Mouse (Mus musculus): ENCODE results near the gene Tmbim1.
"Not testable (repeated sequence)": the region's sequence is repeated elsewhere in the genome, so short reads cannot be mapped to it uniquely, and the experiment has no call there.

The Tmbim1 gene

DNA sequence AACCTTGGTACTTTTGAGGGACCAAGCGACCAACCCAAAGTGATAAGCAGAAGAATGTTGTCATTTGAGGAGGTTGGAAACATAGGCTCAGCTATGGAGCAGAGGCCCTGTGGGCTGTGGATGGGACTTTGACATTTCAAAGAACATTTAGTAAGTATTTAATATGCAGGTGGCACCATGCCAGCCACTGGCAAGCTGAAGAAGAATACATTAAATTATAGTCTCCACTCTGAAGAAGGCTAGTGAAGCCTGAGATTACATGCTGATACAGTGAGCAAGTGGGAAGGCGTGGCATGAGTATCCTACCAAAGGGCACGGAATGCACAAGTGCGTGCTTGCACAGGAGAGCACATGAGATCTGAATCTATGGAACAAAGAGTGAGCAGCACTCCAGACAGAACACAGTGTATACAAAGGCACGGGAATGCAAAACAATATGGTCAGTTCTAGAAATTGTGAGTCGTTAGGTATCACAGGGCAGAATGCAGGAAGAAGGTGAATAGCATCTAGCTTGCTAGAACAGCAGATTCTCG is 24.5 kb upstream of the Tmbim1 start:
- no peak for DNase-seq (ENCODE audit: low read depth, low spot score)

DNA sequence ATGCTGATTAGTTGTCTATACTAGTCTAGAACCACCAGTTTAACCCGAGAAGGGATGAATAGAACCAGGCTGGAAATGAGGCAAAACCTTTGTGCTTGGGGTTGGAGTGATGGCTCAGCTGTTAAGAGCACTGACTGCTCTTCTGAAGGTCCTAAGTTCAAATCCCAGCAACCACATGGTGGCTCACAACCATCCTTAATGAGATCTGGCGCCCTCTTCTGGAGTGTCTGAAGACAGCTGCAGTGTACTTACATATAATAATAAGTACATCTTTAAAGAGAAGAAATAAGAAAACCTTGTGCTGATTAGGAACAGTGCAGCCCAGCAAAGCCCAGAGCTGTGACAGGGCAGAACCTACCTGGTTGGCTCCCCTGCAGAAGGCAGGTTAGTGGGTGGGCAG is 21.5 kb upstream of the Tmbim1 start:
- not testable (repeated sequence) for DNase-seq (ENCODE audit: low read depth, low spot score)

DNA sequence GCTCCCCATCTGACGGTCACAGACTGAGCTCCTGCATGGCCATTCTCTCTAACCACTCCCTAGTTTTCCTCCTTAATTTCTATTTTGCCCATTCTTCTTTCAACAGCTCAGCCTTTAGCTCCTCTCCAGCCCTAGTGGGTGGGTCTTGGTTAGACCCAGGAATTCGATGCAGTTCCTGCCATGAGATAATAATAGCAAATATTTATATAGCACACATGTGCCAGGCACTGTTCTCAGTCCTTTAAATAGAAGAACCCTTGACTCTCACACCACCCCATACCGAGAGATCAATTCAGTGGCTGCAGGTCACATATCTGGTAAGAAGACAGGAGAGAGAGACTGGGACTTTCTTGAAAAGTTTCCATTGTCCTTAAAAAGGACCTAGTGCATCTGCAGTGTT is 16.0 kb upstream of the Tmbim1 start:
- no peak for DNase-seq (ENCODE audit: low read depth, low spot score)

DNA sequence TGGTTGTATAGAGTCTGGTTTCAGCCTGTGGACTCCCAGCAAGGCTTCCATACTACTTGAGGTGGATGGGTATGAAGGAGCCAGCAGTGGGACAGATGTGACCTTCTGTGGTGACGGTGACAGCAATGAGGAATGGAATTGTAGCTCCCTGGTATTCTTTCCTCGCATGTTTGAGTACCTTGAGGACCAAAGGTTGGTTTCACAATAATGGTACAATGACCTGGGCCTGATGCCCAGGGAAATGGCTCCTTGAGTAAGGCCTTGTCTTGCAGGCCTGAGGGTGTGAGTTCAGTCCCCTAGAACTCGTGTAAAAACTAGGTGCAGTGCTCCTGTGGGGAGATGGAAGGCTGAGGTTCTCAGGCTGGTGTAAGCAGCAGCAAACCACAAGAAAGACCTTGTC is 13.3 kb upstream of the Tmbim1 start:
- no peak for DNase-seq (ENCODE audit: low read depth, low spot score)

DNA sequence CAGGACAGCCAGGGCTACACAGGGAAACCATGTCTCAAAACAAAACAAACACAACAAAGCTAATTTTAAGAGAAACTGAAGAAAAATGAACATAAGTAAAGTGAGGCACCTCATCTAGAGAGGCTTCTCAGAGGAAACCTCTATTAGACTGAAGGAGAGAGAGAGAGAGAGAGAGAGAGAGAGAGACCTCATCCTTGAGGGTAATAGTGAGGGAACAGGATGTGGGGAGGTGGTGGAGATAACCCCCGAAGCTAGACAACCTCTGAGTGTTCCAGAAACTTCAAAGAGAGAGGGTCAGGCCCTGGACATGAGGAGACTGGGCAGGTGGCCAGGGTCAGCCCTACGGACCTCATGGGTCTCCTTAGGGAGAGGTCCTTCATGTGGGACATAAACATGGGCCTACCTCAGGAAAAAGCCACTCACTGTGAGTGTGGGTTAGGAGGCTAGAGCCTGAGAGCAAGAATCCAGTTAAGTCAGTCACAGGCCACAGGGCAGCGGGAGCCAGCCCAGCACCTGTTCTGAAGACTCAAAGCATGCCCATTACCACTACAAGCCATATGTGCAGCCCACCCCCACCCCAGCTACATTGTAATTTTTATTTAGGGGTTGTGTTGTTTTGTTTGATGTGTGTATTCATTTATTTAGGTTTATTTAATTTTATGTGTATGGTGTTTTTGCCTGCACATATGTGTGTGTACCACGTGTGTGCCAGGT is 10.8 kb upstream of the Tmbim1 start:
- DNase-seq (ENCODE audit: low read depth, low spot score) = no peak

DNA sequence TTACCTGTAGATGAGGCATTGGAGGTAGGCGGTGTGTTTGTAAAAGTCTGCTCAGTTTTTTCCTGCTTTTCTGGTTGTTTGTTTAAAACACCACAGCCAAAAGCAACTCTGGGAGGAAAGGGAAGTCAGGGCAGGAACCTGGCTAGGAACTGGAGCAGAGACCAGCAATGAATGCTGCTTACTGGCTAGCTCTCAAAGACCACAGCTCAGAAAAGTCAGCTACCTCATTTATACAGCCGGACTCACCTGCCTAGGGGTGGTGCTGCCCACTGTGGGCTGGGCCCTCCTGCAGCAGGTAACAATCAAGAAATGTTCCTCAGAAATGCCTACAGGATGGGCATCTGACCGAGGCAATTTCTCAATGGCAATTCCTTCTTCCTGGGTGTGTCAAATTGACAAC is 9.4 kb upstream of the Tmbim1 start:
- no peak for DNase-seq (ENCODE audit: low read depth, low spot score)

DNA sequence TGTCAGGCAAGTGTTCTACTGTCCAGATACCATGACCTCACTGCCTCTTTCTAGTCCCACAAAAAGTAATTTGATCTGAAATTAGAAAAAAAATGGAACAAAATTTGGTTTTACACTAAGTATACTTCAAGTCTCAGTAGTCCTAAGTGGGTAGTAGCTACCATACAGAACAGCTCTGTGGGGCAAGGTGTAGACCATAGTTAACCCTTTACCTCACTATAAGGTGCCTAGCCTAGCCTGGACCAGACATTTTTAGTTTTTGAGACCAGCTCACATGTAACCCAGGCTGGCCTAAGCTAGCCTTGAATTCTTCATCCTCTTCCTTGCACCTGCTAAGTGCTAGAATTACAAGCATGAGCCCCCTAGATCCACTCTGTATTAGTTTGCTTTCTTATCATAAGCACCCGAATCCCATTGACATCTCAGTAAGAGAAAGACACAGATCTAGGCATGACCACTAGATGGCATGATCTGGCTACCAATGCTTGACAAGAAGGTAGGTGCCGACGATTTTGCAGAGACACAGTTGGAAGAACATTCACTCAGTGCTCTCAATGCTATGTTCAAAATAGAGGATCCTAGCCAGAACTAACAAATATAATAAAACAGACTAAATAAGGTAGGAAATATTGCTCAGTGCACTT is 7.7 kb upstream of the Tmbim1 start:
- DNase-seq (ENCODE audit: low read depth, low spot score) = peak; percentile 92

DNA sequence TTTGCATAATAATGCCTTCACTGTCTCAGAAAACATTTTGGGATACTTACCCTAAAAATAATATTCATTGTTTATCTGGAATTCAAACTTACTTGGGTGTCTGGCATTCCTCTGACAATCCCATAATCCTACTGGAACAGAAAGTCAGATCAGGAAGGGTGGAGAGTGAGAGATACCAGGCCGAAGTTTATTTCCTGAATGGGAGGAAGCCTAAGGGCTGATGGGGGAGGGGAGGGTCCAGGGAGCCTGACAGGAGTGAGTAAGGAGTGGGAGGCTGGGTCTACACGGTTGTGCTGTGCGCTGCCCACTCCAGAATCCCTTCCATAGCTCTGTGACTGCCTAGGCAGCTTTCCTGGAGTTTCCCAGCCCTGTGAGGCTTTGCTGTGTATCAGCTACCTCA is 4.3 kb upstream of the Tmbim1 start:
- DNase-seq (ENCODE audit: low read depth, low spot score) = no peak

DNA sequence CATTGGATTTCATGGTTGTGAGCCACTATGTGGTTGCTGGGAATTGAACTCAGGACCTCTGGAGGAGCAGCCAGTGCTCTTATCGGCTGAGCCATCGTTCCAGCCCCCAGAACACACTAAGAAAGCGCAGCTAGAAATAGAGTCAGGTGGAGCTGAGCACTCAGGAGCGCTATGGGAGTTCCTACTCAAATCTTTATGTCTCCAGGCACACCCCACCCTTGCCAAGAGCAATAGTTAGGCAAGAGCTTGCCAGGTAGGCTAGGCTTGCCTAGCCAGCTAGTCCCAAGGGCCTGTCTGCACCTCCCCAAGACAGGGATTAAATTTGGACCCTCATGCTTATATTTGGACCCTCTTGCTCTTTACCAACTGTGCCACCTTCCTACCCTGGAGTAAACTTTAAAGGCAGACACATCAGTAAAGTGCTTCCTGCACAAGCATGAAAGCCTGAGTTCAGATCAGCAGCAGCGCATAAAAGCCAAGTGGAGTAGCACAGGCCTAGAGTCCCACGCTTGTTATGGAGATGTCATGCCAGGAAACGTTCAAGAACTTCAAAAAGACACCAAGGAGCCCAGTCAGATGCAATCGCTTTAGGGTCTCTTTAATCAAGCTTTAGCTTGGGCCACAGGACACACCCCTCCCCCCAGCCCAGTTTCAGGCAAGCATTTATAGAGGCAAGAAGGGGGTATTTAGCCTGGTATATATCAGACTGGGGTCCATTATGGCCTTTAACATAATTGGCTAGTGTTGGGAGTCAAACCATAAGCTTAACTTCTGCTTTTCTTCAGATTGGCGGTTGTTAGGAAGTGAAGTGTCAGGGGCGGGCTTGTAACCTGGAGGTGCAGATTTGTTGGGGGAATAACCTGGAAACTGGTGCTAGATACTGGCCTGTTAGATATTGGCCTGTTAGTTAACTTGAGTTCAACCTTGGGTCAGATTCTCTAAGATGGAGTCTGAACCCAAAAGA is 2.9 kb upstream of the Tmbim1 start:
- no peak for DNase-seq (ENCODE audit: low read depth, low spot score)

DNA sequence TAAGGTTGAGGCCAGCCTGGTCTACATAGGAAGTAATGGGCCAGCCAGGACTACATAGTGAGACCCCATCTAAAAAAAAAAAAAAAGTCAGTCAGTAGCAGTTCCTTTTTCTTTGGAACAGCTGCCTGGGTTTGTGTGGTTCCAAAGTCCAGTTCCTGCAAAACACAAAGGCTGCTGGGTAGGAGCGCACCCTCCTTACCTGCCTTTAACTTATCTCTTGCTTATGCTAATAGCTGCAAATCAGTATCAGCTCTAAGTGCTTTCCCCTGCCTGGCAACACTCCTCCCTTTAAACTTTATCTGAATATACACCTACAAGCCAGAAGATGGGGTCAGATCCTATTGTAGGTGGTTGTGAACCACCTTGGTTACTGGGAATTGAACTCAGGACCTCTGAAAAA is 1.7 kb upstream of the Tmbim1 start:
- no peak for DNase-seq (ENCODE audit: low read depth, low spot score)

DNA sequence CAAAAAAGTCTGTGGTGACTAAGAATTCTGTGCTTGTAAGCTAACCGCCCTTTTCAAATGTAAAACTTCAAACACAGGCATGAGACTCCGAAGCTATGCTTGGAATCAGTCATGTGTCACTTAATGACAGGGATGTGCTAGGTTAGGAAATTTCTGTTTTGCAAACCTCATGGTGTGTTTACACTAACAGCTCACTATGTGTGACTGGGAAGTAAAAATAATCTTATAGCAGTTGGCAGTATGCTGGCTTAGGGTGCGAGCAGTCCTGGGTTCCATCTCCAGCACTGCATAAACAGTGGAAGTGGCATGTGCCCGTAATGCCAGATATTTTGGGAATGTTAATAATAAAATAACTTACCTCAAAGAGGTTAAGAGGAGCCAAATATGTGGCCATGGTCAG is 476 bp downstream of the Tmbim1 start:
- no peak for DNase-seq (ENCODE audit: low read depth, low spot score)

DNA sequence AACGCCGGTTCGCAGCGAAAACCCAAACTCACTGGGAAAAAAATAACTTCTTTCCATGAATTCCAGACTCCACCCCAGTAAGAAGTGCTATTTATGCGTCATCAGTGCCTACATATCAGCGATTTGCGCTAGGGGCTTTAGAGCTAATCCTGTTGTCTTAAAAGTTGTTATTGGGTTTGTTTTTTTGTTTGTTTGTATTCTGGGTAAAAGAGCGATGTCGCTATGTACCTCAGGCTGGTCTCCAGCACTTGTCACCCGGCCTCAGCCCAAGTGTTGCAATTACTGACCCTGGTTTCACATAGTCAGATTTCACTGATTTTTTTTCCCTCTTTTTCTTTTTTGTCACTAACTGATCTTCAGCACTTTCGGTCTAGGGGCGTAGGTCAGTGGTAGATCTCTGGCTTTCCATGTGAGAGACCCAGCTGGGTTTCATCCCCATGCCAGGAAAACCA is 1.1 kb downstream of the Tmbim1 start:
- peak; percentile 65 for DNase-seq (ENCODE audit: low read depth, low spot score)

DNA sequence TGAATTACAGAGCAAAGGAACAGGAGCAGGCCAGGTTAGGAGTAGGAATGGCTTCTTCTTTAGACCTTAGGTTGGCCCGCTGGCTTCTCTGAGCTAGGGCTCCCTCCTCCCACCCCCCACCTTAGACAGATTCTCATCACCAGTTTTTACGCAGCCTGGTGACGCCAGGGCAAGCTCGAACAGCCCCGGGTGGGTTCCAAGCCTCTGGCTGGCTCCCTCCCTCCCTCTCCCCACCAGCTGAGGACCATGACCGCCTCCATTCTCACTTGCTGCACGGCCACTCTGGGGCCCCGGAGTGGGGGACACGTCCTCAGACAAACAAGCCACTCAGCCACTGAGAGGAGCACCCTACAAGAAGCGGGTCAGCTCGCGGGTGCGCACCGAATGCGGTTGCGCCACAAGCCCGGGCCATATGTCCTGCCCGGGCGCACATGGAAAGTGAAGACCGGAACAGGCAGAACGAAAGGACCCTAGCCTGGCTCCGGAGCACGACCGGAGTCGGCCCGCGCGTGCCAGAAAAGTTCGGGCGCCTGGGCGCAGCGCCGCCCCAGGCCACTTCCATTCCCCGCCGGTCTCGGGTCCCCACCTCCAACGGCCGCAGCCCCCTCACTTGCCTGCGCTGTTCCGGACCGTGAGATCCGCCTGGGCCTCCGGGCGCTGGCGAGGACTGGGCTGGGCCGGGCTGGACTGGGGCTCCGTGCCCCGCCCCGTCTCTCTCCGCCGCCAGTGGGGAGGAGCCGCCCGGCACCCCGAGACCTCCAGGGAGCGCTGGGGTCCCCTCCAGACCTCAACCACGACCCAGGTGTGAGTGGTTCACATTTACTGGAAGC is 1.7 kb downstream of the Tmbim1 start:
- DNase-seq (ENCODE audit: low read depth, low spot score) = peak; percentile 63

DNA sequence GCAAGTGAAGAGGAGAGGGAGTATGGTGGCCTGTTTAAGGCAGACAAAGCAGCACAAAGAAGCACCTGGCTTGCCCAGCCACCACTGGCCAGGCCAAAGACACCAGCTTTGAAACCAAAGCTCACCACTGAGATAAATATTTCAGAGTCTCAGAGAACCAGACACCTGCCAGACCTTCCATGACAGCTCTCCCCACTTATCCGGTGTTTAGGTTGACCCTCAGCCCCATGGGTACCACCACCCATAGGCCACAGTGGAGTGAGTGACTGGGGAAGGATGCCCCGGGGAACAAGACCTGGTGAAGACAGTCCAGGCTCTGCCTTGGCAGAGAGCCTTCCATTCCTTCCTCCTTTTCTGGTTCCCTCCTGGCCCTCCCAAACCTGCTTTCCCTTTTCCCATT is 2.6 kb downstream of the Tmbim1 start:
- DNase-seq (ENCODE audit: low read depth, low spot score) = no peak

DNA sequence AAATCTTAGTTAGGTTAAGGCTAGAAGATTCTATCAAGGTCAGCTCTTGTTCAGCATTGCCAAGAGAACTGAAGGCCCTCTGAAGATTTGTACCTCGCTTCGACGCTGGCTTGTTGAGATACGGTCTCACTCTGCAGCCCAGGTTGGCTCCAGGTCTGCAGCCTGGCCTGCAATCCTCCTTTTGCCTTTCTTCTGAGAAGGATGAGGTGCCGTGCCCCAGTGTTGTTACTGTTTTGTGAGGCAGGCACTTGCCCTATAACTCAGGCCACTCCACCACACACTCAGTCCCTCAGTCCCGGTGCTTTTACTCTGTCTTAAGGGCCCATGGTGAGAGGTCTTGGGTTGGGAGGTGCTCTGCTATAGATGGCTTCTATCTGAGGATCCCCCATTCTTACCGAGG is 3.2 kb downstream of the Tmbim1 start:
- no peak for DNase-seq (ENCODE audit: low read depth, low spot score)

DNA sequence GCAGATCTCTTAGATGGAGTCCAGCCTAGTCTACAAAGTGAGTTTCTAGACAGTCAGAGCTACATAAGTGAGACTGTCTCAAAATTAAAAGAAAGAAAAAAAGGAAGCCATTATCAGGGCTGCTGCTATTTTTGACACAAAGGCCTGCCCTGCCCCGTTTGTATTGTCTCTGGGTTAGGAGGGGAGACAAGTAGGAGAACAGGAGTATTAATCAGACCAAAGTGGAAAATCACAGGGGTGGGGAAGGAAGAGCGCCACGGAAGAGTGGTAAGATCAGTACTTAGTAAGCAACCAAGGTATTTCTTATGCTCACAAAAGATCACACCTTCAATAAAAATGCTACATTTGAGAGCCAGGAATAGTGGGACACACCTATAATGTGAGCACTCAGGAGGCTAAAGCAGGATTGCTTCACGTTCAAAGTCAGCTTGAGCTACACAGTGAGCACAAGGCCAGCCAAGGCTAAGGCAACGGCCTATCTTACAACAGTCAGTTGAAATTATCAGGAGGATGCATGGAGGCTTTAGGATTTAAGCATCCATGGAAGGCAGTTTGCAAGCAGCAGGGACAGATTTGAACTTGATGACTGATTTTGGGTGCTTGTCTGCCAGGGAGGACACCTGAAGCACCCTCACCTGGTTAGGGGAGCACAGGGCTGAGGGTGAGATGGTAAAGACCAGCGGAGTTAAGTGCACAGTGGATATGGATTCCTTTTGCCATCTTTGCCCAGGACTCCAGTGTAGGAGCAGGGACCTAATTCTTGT is 4.9 kb downstream of the Tmbim1 start:
- no peak for DNase-seq (ENCODE audit: low read depth, low spot score)

DNA sequence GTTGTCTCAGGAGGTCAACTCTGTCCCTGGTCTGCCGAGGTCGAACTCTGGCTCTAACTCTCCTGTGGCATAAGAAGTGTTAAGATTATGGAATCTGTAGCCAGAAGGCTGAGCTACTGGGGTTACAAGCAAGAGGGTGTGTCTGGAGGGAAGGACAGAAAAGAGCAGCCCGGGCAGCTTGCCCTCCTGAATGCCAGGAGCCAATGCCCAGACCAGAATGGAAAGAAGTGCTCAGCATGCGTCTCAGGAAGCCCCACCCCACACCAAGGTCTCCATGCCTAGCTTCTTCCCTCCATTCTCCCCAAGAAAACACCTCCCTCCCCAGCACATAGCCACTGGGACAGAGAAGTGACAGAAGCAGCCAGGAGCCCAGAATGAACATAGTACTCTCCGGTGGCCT is 6.4 kb downstream of the Tmbim1 start:
- peak; percentile 72 for DNase-seq (ENCODE audit: low read depth, low spot score)

DNA sequence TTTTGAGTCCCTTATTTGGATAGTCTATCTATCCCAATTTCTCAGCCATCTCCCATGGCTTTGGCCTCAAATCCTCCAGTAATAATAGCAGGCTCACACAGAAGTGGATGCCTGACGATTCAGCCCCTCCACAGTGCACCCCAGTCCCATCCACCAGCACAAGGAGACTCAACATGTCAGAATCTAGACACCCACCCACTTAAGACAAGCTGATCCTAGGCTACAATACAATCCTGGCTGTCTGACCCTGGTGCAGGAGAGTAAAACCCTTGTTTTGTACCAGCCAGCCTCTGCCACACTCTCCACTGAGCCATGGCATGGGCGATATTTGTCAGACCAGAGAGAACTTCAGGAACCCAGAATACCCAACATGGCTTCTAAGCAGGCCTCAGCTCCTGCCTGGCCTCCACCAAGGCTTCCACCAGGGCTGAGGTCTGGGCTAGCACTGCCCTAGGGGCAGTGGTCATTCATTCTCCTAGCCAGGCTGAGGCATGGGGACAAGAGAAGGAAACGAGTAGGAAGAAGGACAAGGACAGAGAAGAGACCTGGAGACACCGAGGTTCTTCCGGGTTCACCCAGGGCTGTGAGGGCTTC is 7.2 kb downstream of the Tmbim1 start:
- DNase-seq (ENCODE audit: low read depth, low spot score) = no peak

DNA sequence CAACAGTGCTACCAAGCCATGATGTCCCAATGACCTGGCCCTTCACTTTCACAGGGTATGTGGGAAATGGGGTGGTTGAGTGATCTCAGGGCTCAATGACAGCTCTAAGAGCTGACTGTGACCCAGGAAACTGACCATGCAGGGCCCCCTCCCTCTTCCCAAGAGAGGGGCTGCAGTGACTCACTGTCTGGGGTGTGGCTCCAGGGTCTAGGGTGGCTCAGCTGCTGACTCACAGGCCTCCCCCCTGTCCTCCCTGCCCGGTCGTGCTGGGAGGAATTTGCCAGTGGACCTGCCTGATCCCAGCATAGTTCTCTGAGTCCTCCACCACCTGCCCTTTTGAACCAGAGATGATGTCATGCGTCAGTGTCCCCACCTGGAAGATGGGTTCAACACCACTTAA is 8.2 kb downstream of the Tmbim1 start:
- DNase-seq (ENCODE audit: low read depth, low spot score) = peak; percentile 61

DNA sequence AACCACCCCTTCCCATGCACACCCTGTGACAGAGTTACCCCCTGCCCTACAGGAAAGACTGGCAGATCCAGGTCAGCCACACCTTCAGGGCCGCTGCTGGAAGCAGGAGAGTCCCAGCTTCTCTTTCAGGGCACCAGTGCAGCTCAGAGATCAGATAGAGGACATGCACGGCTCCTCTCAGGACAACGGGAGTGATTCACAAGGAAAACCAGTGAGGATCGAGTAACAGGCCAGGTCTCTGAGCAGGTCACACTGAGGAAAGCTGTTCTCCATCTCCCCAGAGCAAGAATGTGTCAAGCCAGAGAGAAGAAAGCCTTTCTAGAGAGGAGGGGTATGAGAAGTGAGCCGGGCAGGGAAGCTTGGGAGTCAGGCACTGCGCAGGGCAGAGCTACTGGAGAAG is 8.9 kb downstream of the Tmbim1 start:
- DNase-seq (ENCODE audit: low read depth, low spot score) = peak; percentile 55

Measured in 3T3-L1 (cell line).